Mouse (Mus musculus) C2C12 (cell line): ENCODE data around the gene Tec.

Source experiments
- CEBPB ChIP-seq: IDR thresholded peaks from one replicate; pipeline ENCODE4 v1.6.1; 2011; ENCODE audit warnings: low read depth, mild to moderate bottlenecking, control low read depth, moderate library complexity
- CTCF ChIP-seq: IDR thresholded peaks from one replicate; pipeline ENCODE4 v1.5.1; 2011; ENCODE audit not compliant: control insufficient read depth, insufficient read depth, insufficient read length
- FOSL1 ChIP-seq: IDR thresholded peaks from one replicate; pipeline ENCODE4 v1.8.0; 2011; ENCODE audit warnings: mild to moderate bottlenecking, low read length; ENCODE audit not compliant: poor library complexity, insufficient read depth, severe bottlenecking
- MYOD1 ChIP-seq: IDR thresholded peaks from one replicate; pipeline ENCODE4 v1.6.1; 2011; ENCODE audit warnings: low read depth; ENCODE audit not compliant: control insufficient read depth, insufficient read length
- MYOG ChIP-seq: IDR thresholded peaks from one replicate; pipeline ENCODE4 v1.6.1; 2011; ENCODE audit not compliant: control insufficient read depth, insufficient read length; ENCODE audit errors: extremely low read depth
- USF1 ChIP-seq: IDR thresholded peaks from one replicate; pipeline ENCODE4 v1.6.1; 2011; ENCODE audit warnings: low read depth, mild to moderate bottlenecking, control low read depth, moderate library complexity

DNA sequence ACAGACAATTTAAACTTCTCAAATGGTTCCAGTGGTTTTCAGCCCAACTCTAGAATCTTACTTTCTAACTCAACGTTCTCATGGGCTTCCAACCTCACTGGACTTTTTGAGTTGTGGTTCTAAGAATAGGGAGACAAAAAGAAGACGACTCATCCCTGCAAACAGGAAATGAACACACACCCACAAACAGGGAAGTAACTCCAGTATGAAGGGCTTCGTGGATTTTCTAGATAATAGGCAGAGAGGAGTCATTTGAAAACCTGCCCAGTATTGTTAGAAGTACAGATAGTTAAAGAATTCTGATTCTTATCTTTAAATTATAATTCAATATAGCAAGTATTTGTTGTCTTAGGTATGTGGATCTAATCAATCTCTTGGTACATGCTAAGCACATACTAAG lies 47.6 kb downstream of the Tec start:
- TF ChIP-seq CTCF (no peak), CEBPB (no peak), USF1 (no peak), FOSL1 (no peak), MYOG (no peak), MYOD1 (no peak)
